Mouse (Mus musculus) heart, adult 2 months (tissue): Measurements from ENCODE around the gene Gm42791.

Source experiments
- CTCF ChIP-seq: fragments of 200-600 bp; IDR thresholded peaks from 2 replicates; pipeline ENCODE4 v1.8.1; 2022; ENCODE audit warnings: antibody characterized with exemption, mild to moderate bottlenecking, moderate library complexity
- POLR2A ChIP-seq: fragments of 200-500 bp; IDR thresholded peaks from 2 replicates; pipeline ENCODE4 v1.6.1; 2011; ENCODE audit warnings: mild to moderate bottlenecking, low read depth, low read length, control low read depth; ENCODE audit not compliant: insufficient read depth

- TF ChIP-seq CTCF (no peak), POLR2A (no peak)
Observed at GRCm38 (mm10) chr5:148954314-148955060, 40.5 kb downstream of the Gm42791 start.
